8 mouse cellular contexts compared by ENCODE assay signal in the genomic region with DNA sequence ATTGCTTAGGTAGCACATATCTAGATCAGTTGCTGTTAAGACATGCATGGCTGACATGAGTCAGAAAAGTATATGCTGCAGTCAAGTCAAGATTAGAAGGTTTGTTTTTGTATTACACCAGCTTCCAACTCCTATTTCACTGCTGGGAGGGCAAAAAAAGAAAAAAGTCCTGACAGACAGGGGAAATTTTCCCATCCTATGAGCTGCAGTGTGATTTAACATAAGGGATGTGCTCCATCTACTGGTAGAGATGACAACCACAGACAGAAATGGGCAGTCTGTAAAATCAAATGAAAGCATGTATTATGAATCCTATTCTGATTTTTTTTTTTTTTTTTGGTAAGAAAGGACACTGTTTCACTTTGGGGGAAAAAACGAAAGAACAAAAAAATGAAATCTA.
DNase-seq lines count a peak whose midpoint lies in the region; ATAC-seq and TF ChIP-seq lines count a peak whose summit lies in the region.

No protein-coding gene starts in this region.

- no peaks in the 10 kb centered on the region for H3K27me3 ChIP-seq in intestine, postnatal 0 days (replicated peaks; ENCODE audit: control insufficient read depth, insufficient read depth, low read length)
- no peaks in the 10 kb centered on the region for H3K27me3 ChIP-seq in intestine, embryonic 15.5 days (replicated peaks)
- no peaks in the 10 kb centered on the region for H3K27me3 ChIP-seq in neural tube, embryonic 14.5 days (ENCODE audit: control insufficient read depth, insufficient read depth, low read length)
- H3K27me3 ChIP-seq in neural tube, embryonic 15.5 days (replicated peaks) = no peaks in the 10 kb centered on the region

- TF ChIP-seq CTCF in intestine, postnatal 0 days (IDR thresholded peaks at IDR 0.05; ENCODE audit: low read depth) = peak; percentile 67

- no peak overlapping the region for H3K4me3 ChIP-seq in intestine, postnatal 0 days (ENCODE audit: low read depth, low read length)
- H3K4me3 ChIP-seq in intestine, embryonic 15.5 days (replicated peaks) = no peak overlapping the region
- H3K4me3 ChIP-seq in neural tube, embryonic 14.5 days (ENCODE audit: low read depth, low read length) = no peak overlapping the region
- no peak overlapping the region for H3K4me3 ChIP-seq in neural tube, embryonic 15.5 days (replicated peaks)

- H3K36me3 ChIP-seq in intestine, postnatal 0 days (ENCODE audit: control insufficient read depth, insufficient read depth) = no peaks in the 10 kb centered on the region
- H3K36me3 ChIP-seq in intestine, embryonic 15.5 days = no peaks in the 10 kb centered on the region
- H3K36me3 ChIP-seq in neural tube, embryonic 14.5 days (ENCODE audit: control insufficient read depth, insufficient read depth, low read length) = no peaks in the 10 kb centered on the region
- no peaks in the 10 kb centered on the region for H3K36me3 ChIP-seq in neural tube, embryonic 15.5 days

- peak; percentile 0 for DNase-seq in CD4-positive, CD25-positive, alpha-beta regulatory T cell, adult 2 months (ENCODE audit: low read depth, low spot score)
- no peak for DNase-seq in neural tube, embryonic 10.5 days (ENCODE audit: extremely low spot score, low spot score)
- DNase-seq in right cerebral cortex, postnatal 4 days = no peak

- H3K4me2 ChIP-seq in intestine, postnatal 0 days (replicated peaks; ENCODE audit: low read depth) = no peak overlapping the region
- no peak overlapping the region for H3K4me2 ChIP-seq in intestine, embryonic 15.5 days (replicated peaks)
- H3K4me2 ChIP-seq in neural tube, embryonic 14.5 days (ENCODE audit: low read depth, low read length) = no peak overlapping the region
- H3K4me2 ChIP-seq in neural tube, embryonic 15.5 days = no peak overlapping the region

- H3K9me3 ChIP-seq in intestine, postnatal 0 days (ENCODE audit: control insufficient read depth) = no peaks in the 10 kb centered on the region
- no peaks in the 10 kb centered on the region for H3K9me3 ChIP-seq in intestine, embryonic 15.5 days
- H3K9me3 ChIP-seq in neural tube, embryonic 14.5 days (ENCODE audit: control insufficient read depth, low read length) = no peaks in the 10 kb centered on the region
- H3K9me3 ChIP-seq in neural tube, embryonic 15.5 days (replicated peaks) = no peaks in the 10 kb centered on the region

- H3K27ac ChIP-seq in intestine, postnatal 0 days (ENCODE audit: low read depth, low read length) = no peak overlapping the region
- H3K27ac ChIP-seq in intestine, embryonic 15.5 days = no peak overlapping the region
- H3K27ac ChIP-seq in neural tube, embryonic 14.5 days (ENCODE audit: low read depth, low read length) = no peak overlapping the region
- no peak overlapping the region for H3K27ac ChIP-seq in neural tube, embryonic 15.5 days (replicated peaks)

- 31% methylated on average over 1 of the region's 1 CpGs for WGBS in intestine, postnatal 0 days
- WGBS in intestine, embryonic 15.5 days = 46% methylated on average over 1 of the region's 1 CpGs
- WGBS in neural tube, embryonic 14.5 days = 40% methylated on average over 1 of the region's 1 CpGs
- WGBS in neural tube, embryonic 15.5 days = 31% methylated on average over 1 of the region's 1 CpGs

- no peak overlapping the region for H3K9ac ChIP-seq in intestine, postnatal 0 days (ENCODE audit: low read depth, low read length)
- no peak overlapping the region for H3K9ac ChIP-seq in intestine, embryonic 15.5 days
- H3K9ac ChIP-seq in neural tube, embryonic 14.5 days (replicated peaks; ENCODE audit: low read depth, low read length) = no peak overlapping the region
- H3K9ac ChIP-seq in neural tube, embryonic 15.5 days (replicated peaks) = no peak overlapping the region

- no peak for ATAC-seq in CD4-positive, CD25-positive, alpha-beta regulatory T cell, adult 4 months
- no peak for ATAC-seq in intestine, postnatal 0 days
- no peak for ATAC-seq in intestine, embryonic 15.5 days
- peak; percentile 54; the same call in 1 of the 2 replicates for ATAC-seq in neural tube, embryonic 14.5 days (ENCODE audit: low read depth)
- ATAC-seq in neural tube, embryonic 15.5 days (ENCODE audit: low FRiP score) = peak; percentile 57; the same call in 1 of the 2 replicates

- no peaks in the 10 kb centered on the region for H3K4me1 ChIP-seq in intestine, postnatal 0 days (replicated peaks; ENCODE audit: control insufficient read depth, insufficient read depth, low read length)
- no peaks in the 10 kb centered on the region for H3K4me1 ChIP-seq in intestine, embryonic 15.5 days (replicated peaks)
- H3K4me1 ChIP-seq in neural tube, embryonic 14.5 days (ENCODE audit: control insufficient read depth, insufficient read depth, low read length) = no peaks in the 10 kb centered on the region
- H3K4me1 ChIP-seq in neural tube, embryonic 15.5 days = no peaks in the 10 kb centered on the region

Comparison
In these comparisons a context has a peak if more than half of its experiments do, and no peak if none do; other contexts are left out.
1. ATAC-seq: peak in neural tube, embryonic 14.5 days (single experiment) and neural tube, embryonic 15.5 days (single experiment); none in CD4-positive, CD25-positive, alpha-beta regulatory T cell, adult 4 months (single experiment), intestine, postnatal 0 days (single experiment) and intestine, embryonic 15.5 days (single experiment).